Mouse (Mus musculus) liver, postnatal 0 days (tissue): ENCODE results near the gene Xkr7.

Source experiments
- CTCF ChIP-seq: sonication (generic); IDR thresholded peaks from 2 replicates; pipeline ENCODE4 v1.5.1; 2016; ENCODE audit warnings: antibody characterized with exemption, low read depth
- EP300 ChIP-seq: IDR thresholded peaks from 2 replicates; pipeline ENCODE4 v1.6.1; 2016; ENCODE audit warnings: antibody characterized with exemption, low read depth, mild to moderate bottlenecking

- TF ChIP-seq EP300: no peak
- TF ChIP-seq CTCF: no peak
These were observed at the start of gene Xkr7 for GRCm38 (mm10) chr2:153031126-153032082.
